10 mouse cellular contexts compared by ENCODE assay signal in the genomic region with DNA sequence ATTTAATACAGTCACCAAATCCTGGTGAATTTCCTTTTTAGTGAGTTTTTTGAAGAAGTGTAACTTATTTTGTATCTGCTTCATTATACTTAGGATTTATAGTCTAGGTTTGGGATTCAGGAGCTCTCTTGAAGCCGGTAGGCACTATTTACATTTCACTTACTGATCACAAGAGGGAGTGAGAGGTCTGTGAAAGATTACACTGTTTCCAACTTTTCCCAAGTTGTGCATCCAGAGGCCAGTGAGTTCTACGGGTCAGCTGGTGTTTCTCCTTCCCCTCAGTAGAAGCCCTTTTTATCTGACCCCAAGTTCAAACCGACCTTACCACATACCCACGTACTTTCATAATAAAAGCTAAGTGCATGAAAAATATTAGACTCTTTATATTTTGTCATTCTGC. TPM values are rescaled to one million over a fixed set of nuclear protein-coding genes. Genes with fewer than 3 reads are reported as not detected.
A peak's percentile ranks its signal among the peaks of the same experiment; 100 is the strongest.
DNase-seq lines count a peak whose midpoint lies in the region; ATAC-seq and TF ChIP-seq lines count a peak whose summit lies in the region.
"Had no signal": no experiment of that assay in that cellular context is flagged by ENCODE, and none has a peak within 500 bp of the region (broad histone marks: within the 10 kb centered on the region; RNA-seq: fewer than 3 reads in every experiment).

No protein-coding gene starts in this region.

- no peaks in the 10 kb centered on the region for H3K4me1 ChIP-seq in lung, postnatal 0 days (ENCODE audit: insufficient read depth, low read depth, low read length)
- H3K4me1 ChIP-seq: midbrain, embryonic 12.5 days had no signal

- TF ChIP-seq CTCF in lung, postnatal 0 days (IDR thresholded peaks at IDR 0.05), result peak; percentile 68

- H3K4me3 ChIP-seq in lung, postnatal 0 days (ENCODE audit: low read depth, low read length), result no peak overlapping the region
- H3K4me3 ChIP-seq: midbrain, embryonic 12.5 days had no signal

- intact Hi-C loops in heart, postnatal 14 days (cut with DNase I), result loop anchor here (1.0 kb wide), 1 partner anchor 392 kb away; no protein-coding TSS in a partner anchor

- DNase-seq in heart, adult 9 months (ENCODE audit: low spot score in 2 of 2), result peak; percentile 13 to 26
- no peak for DNase-seq in heart, postnatal 14 days
- DNase-seq in lung, postnatal 0 days (ENCODE audit: low spot score), result peak; percentile 78
- no peak for DNase-seq in lung, adult 18-20 months
- peak; percentile 27 for DNase-seq in skeletal muscle tissue, adult 2 months (ENCODE audit: low read depth, low spot score)
- DNase-seq in right cerebral cortex, postnatal 14 days, result no peak
- DNase-seq: gastrocnemius, postnatal 14 days had no signal

- under 1% methylated on average over 4 of the region's 4 CpGs for WGBS in lung, postnatal 0 days

- no peak overlapping the region for H3K4me2 ChIP-seq in lung, postnatal 0 days (replicated peaks; ENCODE audit: low read depth, low read length)
- H3K4me2 ChIP-seq: midbrain, embryonic 12.5 days had no signal

- H3K36me3 ChIP-seq in lung, postnatal 0 days (ENCODE audit: insufficient read depth, low read length), result no peaks in the 10 kb centered on the region
- H3K36me3 ChIP-seq: midbrain, embryonic 12.5 days had no signal

- H3K27ac ChIP-seq in lung, postnatal 0 days (ENCODE audit: low read length), result no peak overlapping the region
- H3K27ac ChIP-seq: midbrain, embryonic 12.5 days had no signal

- H3K9me3 ChIP-seq in lung, postnatal 0 days (ENCODE audit: low read length), result no peaks in the 10 kb centered on the region
- H3K9me3 ChIP-seq: midbrain, embryonic 12.5 days had no signal

- no peaks in the 10 kb centered on the region for H3K27me3 ChIP-seq in lung, postnatal 0 days (replicated peaks; ENCODE audit: insufficient read depth, low read length)
- H3K27me3 ChIP-seq: midbrain, embryonic 12.5 days had no signal

- no peak overlapping the region for H3K9ac ChIP-seq in lung, postnatal 0 days (replicated peaks; ENCODE audit: low read depth)
- H3K9ac ChIP-seq: midbrain, embryonic 12.5 days had no signal

- peak; percentile 73 for ATAC-seq in lung, postnatal 0 days
- ATAC-seq in erythroblast, adult 5-6 weeks (replicated peaks; ENCODE audit: low FRiP score, poor library complexity, severe bottlenecking), result peak; percentile 65
- ATAC-seq in activated CD4-positive, CD25-positive, alpha-beta regulatory T cell, adult 4 months, result no peak

- TF ChIP-seq EP300 in lung, postnatal 0 days (IDR thresholded peaks at IDR 0.05), result no peak

RNA-seq across cellular contexts. Expression of gene Gm13691, which starts 47.0 kb away (rescaled TPM):
- under 1 TPM; 0.80 to 0.86 TPM for total RNA-seq in heart, postnatal 14 days (2021)
- not detected in 2 replicates for polyA plus RNA-seq in lung, postnatal 0 days (2015; fragmentation: Nextera tagmentation; extraction: Ambion mirVana)
- not detected in 2 replicates for total RNA-seq in erythroblast, adult 5-6 weeks (2015; ENCODE audit: low replicate concordance)
- 0.14 TPM in 1 of 2 replicates, not detected in the other for total RNA-seq in erythroblast, adult 5-6 weeks (2017; ENCODE audit: low replicate concordance)
- not detected for polyA plus RNA-seq in activated CD4-positive, CD25-positive, alpha-beta regulatory T cell, adult 4 months (2017; shearing (Covaris generic))
- polyA plus RNA-seq: midbrain, embryonic 12.5 days had no signal

RNA-seq across cellular contexts. Expression of gene Gm13697, which starts 52.8 kb away (rescaled TPM):
- under 1 TPM; 0.80 to 0.86 TPM for total RNA-seq in heart, postnatal 14 days (2021)
- not detected in 2 replicates for polyA plus RNA-seq in lung, postnatal 0 days (2015; fragmentation: Nextera tagmentation; extraction: Ambion mirVana)
- not detected in 2 replicates for total RNA-seq in erythroblast, adult 5-6 weeks (2015; ENCODE audit: low replicate concordance)
- total RNA-seq in erythroblast, adult 5-6 weeks (2017; ENCODE audit: low replicate concordance), result 0.42 TPM in 1 of 2 replicates, not detected in the other
- not detected for polyA plus RNA-seq in activated CD4-positive, CD25-positive, alpha-beta regulatory T cell, adult 4 months (2017; shearing (Covaris generic))
- polyA plus RNA-seq: midbrain, embryonic 12.5 days had no signal

RNA-seq across cellular contexts. Expression of gene Gm13694, which starts 58.6 kb away (rescaled TPM):
- under 1 TPM; 0.80 to 0.86 TPM for total RNA-seq in heart, postnatal 14 days (2021)
- polyA plus RNA-seq in lung, postnatal 0 days (2015; fragmentation: Nextera tagmentation; extraction: Ambion mirVana), result not detected in 2 replicates
- total RNA-seq in erythroblast, adult 5-6 weeks (2015; ENCODE audit: low replicate concordance), result not detected in 2 replicates
- total RNA-seq in erythroblast, adult 5-6 weeks (2017; ENCODE audit: low replicate concordance), result 0.42 TPM in 1 of 2 replicates, not detected in the other
- not detected for polyA plus RNA-seq in activated CD4-positive, CD25-positive, alpha-beta regulatory T cell, adult 4 months (2017; shearing (Covaris generic))
- polyA plus RNA-seq: midbrain, embryonic 12.5 days had no signal

Comparison
In these comparisons a context has a peak if more than half of its experiments do, and no peak if none do; other contexts are left out.
1. DNase-seq: peak in heart, adult 9 months (2 of 2), lung, postnatal 0 days (single experiment) and skeletal muscle tissue, adult 2 months (single experiment); none in heart, postnatal 14 days (0 of 2), lung, adult 18-20 months (0 of 2) and right cerebral cortex, postnatal 14 days (single experiment).